Mouse (Mus musculus): ENCODE measurements around the gene Gpr162. TPM values are rescaled to one million over a fixed set of nuclear protein-coding genes. Genes with fewer than 3 reads are reported as not detected.

Gene Gpr162
- 2.8 and 3.6 TPM in 2 replicates for polyA plus RNA-seq (2016; fragmentation: Nextera tagmentation; extraction: Ambion mirVana)

DNA sequence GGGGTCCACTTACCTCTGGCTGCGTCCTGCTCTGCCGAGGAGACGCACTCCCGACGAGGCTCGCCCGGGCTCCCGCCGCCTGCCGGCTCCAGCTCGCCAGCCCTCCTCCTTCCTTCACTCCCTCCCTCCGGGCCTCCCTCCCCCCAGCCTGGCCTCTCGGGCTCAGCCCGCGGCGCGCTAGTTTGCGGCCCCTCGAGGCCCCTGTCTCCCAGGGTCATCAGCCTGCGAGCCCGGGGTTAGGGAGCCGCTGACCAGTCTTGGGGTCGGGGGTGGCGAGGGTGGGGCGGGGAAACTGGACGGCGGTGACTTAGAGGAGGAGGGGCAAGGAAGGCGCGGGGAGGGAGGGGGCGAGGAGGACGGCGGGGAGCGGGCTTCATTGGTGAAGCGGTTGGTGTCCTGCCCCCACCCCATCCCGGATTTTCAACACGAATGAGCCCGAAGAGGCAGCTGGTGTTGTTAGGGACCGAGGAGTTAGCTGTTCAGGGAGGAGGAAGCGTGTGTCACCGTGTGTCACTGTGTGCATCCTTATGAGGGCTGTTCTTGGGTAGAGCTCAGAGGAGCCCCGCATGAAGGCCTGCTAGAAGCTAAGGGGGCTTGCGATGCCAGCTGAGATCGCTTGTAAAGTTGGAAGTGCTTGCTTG lies at the start of gene Gpr162:
TSS of gene Gpr162 (minus strand) at position 326 of the 641 bp plus-strand sequence.
- under 1% methylated on average over 40 of the region's 43 CpGs for WGBS
- Histone ChIP-seq H3K27me3 (ENCODE audit: low read depth, poor library complexity, severe bottlenecking) (peaks cover 71% of the 10 kb centered on the region), H3K36me3 (0 out of 2 replicates have a peak, but pooled peaks cover 5% of the 10 kb centered on the region), H3K4me3 (peak within 1 kb of the TSS; percentile 72), H3K4me1 (peaks cover 76% of the 10 kb centered on the region), H3K9me3 (replicated peaks) (no peaks in the 10 kb centered on the region), H3K27ac (replicated peaks) (peak within 1 kb of the TSS; percentile 94)
- peak; percentile 83 for DNase-seq (ENCODE audit: low spot score)

DNA sequence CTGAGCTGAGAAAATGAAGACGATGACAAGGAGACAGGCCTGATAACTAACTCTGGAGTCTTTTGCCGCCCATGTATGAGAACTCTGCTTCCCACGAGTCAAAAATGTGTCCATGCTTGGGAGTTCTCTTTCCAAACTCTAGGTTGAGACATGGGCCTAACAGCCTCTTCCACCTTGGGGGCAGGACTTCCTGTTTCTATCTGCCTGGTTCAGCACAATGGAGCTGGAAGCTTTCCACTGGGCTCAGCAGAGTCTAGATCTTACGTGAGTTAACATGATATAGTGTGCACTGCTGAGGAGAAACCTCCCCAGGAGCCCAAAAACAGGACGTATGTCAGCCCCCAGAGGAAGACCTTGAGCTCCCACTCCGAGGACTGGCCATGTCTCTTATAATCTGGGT lies 49.4 kb upstream of the Gpr162 start:
- Histone ChIP-seq H3K9me3 (replicated peaks) (no peaks in the 10 kb centered on the region), H3K4me1 (peaks cover 71% of the 10 kb centered on the region), H3K4me3 (0 out of 2 replicates have a peak overlapping the region, but pooled peaks have one; percentile 25), H3K36me3 (peaks cover 31% of the 10 kb centered on the region), H3K27ac (replicated peaks) (no peak overlapping the region; the same call in 1 of the 2 replicates), H3K27me3 (ENCODE audit: low read depth, poor library complexity, severe bottlenecking) (peaks cover 46% of the 10 kb centered on the region)
- DNase-seq (ENCODE audit: low spot score): peak; percentile 25
- WGBS: 71% methylated on average over 6 of the region's 6 CpGs

DNA sequence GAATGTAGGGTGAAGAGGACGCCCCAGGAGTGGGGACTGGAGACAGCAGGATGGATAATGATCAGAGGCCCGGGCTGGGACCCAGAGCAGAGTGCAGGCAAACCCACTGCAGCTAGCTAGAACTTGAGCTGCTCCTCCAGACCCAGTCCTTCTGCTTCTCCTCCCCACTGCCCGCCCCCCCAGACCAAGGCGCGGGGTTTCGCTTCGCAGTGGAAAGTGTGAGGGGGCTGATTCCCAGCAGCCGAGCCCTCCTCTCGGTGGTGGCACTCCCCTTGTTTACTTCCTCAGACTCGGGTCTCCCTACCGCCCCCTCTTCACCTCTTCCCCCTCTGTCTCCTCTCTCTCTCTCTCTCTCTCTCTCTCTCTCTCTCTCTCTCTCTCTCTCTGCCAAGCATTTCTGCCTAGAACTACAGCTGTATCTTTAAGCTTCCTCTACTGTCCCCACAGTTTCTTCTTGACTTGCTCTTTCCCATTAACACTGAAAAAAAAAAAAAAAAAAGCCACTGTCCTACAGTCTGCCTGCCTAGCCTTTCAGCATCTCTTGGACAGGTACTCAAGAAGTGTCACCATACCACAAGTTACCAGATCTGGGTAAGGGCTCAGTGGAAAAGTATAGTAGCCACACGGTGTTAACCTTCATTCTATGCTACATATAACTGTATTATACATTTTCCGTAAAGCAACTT lies 47.9 kb upstream of the Gpr162 start, which contains the start of gene Lag3:
TSS of gene Lag3 (minus strand) at position 173 of the 686 bp plus-strand sequence.
- peak within 1 kb of the TSS; percentile 80 for H3K27ac ChIP-seq (replicated peaks)
- peaks cover 50% of the 10 kb centered on the region for H3K27me3 ChIP-seq (ENCODE audit: low read depth, poor library complexity, severe bottlenecking)
- peaks cover 31% of the 10 kb centered on the region for H3K36me3 ChIP-seq
- DNase-seq (ENCODE audit: low spot score): peak; percentile 23
- no peaks in the 10 kb centered on the region for H3K9me3 ChIP-seq (replicated peaks)
- peaks cover 63% of the 10 kb centered on the region for H3K4me1 ChIP-seq
- 21% methylated on average over 13 of the region's 13 CpGs for WGBS
- peak within 1 kb of the TSS; percentile 16; the same call in 1 of the 2 replicates for H3K4me3 ChIP-seq

- Histone ChIP-seq H3K9me3 (replicated peaks) (no peaks in the 10 kb centered on the region), H3K4me3 (peak overlapping the region; percentile 45), H3K27ac (replicated peaks) (peak overlapping the region; percentile 80), H3K4me1 (peaks cover 54% of the 10 kb centered on the region), H3K36me3 (peaks cover 27% of the 10 kb centered on the region), H3K27me3 (ENCODE audit: low read depth, poor library complexity, severe bottlenecking) (peaks cover 54% of the 10 kb centered on the region)
- DNase-seq (ENCODE audit: low spot score): peak; percentile 48
- WGBS: 3% methylated on average over 32 of the region's 32 CpGs
Observed at GRCm38 (mm10) chr6:124910032-124910431, 46.2 kb upstream of the Gpr162 start.

GRCm38 (mm10) chr6:124907767-124908166 lies 44.0 kb upstream of the Gpr162 start:
- Histone ChIP-seq H3K4me3 (no peak overlapping the region), H3K27ac (replicated peaks) (no peak overlapping the region), H3K4me1 (peaks cover 52% of the 10 kb centered on the region), H3K27me3 (ENCODE audit: low read depth, poor library complexity, severe bottlenecking) (peaks cover 53% of the 10 kb centered on the region), H3K9me3 (replicated peaks) (no peaks in the 10 kb centered on the region), H3K36me3 (peaks cover 5% of the 10 kb centered on the region)
- whole genome bisulfite sequencing: 83% methylated on average over 1 of the region's 1 CpGs
- no peak for DNase-seq (ENCODE audit: low spot score)

DNA sequence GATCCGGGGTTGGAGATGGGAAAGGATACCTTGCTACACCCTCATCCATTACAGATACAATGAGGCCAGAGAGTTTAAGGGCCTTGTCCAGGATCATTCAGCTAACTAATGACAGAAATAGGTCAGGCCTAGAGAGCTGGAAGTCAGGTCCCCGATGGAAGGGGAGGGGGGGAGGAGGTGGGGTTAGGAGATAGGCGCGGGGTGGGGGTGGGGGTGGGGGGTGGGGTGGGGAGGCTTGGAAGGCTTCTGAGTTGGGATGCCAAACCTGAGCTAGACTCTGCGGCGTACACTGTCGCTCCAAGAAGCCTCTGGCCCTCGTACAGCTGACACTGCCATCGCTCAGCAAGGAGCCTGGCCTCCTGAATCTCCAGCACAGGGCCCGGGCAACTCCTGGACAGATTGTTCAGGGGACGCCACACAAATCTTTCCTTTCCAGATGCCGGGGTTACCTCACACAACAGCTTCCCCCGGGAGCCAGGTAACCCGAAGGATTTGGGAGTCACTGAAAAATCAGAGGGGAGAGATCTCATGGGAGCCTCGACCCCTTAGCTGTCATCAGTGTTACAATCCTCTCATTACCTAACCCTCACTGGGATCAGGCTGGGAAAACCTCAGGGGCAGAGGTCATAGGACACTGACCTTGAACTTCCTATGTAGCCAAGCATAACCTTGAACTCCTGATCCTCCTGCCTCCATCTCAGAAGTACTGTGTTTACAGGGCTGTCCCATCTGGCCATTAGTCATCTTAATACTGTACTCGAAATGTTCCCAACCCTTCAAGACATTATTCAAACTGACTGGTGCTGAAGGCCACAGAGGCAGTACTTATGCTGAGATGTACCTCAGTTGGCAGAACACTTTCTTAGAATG lies 41.4 kb upstream of the Gpr162 start:
- WGBS: 30% methylated on average over 14 of the region's 16 CpGs
- H3K27me3 ChIP-seq (ENCODE audit: low read depth, poor library complexity, severe bottlenecking): peaks cover 28% of the 10 kb centered on the region
- H3K36me3 ChIP-seq: no peaks in the 10 kb centered on the region
- H3K27ac ChIP-seq (replicated peaks): peak overlapping the region; percentile 98
- no peaks in the 10 kb centered on the region for H3K9me3 ChIP-seq (replicated peaks)
- H3K4me3 ChIP-seq: peak overlapping the region; percentile 63
- peak; percentile 33 for DNase-seq (ENCODE audit: low spot score)
- H3K4me1 ChIP-seq: peaks cover 43% of the 10 kb centered on the region

DNA sequence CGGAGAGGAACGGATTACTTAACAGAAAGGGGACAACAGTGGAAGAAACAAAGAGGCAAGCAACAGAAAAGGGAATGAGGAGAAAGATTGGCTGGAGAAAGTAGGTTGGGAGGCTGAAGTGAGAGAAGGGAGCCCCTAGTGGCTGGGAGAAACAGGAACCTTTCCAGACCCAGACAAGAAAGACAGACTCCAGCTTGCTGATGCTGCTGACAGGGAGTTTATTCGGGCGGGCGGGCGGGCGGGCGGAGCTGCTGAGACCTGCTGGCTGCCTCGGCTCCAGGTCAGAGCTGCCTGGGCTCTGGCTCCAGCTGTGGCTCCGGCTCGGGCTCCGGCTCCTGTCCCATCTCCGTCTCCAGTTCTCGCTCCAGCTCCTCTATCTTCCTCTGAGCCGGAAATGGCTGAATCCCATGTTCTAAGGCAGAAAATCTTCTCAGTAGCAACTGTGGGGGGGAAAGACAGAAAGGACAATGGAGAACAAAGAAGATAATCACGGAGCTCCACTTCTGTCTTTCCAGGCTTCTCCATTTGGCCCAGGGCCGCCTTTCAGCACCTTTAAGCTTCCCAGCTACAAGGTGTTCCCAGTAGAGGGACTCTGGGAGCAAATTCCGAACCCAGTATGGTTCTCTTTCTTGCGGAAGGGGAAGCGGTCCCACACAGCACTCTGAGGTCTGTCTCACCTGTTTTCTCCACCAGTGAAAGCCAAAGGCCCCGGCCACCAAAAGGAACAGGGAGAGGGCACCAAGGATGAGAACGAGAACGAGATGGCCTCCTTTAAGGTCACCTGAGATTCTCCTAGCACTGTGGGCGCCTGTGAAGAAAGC lies 40.6 kb upstream of the Gpr162 start:
- 6% methylated on average over 24 of the region's 24 CpGs for WGBS

GRCm38 (mm10) chr6:124903580-124904151 lies 39.9 kb upstream of the Gpr162 start:
- DNase-seq (ENCODE audit: low spot score): peak; percentile 96
- H3K27ac ChIP-seq (replicated peaks): peak overlapping the region; percentile 98
- H3K27me3 ChIP-seq (ENCODE audit: low read depth, poor library complexity, severe bottlenecking): peaks cover 12% of the 10 kb centered on the region
- peak overlapping the region; percentile 63 for H3K4me3 ChIP-seq
- WGBS: under 1% methylated on average over 23 of the region's 23 CpGs
- H3K4me1 ChIP-seq: peaks cover 38% of the 10 kb centered on the region
- no peaks in the 10 kb centered on the region for H3K36me3 ChIP-seq
- no peaks in the 10 kb centered on the region for H3K9me3 ChIP-seq (replicated peaks)

More for the DNA sequence above, 40.6 kb upstream of the Gpr162 start:
- Histone ChIP-seq H3K27me3 (ENCODE audit: low read depth, poor library complexity, severe bottlenecking) (peaks cover 19% of the 10 kb centered on the region), H3K36me3 (no peaks in the 10 kb centered on the region), H3K4me3 (peak overlapping the region; percentile 63), H3K9me3 (replicated peaks) (no peaks in the 10 kb centered on the region), H3K27ac (replicated peaks) (peak overlapping the region; percentile 98), H3K4me1 (peaks cover 38% of the 10 kb centered on the region)
- peak; percentile 84 for DNase-seq (ENCODE audit: low spot score)

GRCm38 (mm10) chr6:124901851-124902250 lies 38.1 kb upstream of the Gpr162 start:
- no peak overlapping the region; the same call in 1 of the 2 replicates for H3K27ac ChIP-seq (replicated peaks)
- peaks cover 38% of the 10 kb centered on the region for H3K4me1 ChIP-seq
- DNase-seq (ENCODE audit: low spot score): no peak
- H3K27me3 ChIP-seq (ENCODE audit: low read depth, poor library complexity, severe bottlenecking): peaks cover 4% of the 10 kb centered on the region; the same call in 1 of the 2 replicates
- no peaks in the 10 kb centered on the region for H3K36me3 ChIP-seq
- H3K4me3 ChIP-seq: no peak overlapping the region
- no peaks in the 10 kb centered on the region for H3K9me3 ChIP-seq (replicated peaks)

DNA sequence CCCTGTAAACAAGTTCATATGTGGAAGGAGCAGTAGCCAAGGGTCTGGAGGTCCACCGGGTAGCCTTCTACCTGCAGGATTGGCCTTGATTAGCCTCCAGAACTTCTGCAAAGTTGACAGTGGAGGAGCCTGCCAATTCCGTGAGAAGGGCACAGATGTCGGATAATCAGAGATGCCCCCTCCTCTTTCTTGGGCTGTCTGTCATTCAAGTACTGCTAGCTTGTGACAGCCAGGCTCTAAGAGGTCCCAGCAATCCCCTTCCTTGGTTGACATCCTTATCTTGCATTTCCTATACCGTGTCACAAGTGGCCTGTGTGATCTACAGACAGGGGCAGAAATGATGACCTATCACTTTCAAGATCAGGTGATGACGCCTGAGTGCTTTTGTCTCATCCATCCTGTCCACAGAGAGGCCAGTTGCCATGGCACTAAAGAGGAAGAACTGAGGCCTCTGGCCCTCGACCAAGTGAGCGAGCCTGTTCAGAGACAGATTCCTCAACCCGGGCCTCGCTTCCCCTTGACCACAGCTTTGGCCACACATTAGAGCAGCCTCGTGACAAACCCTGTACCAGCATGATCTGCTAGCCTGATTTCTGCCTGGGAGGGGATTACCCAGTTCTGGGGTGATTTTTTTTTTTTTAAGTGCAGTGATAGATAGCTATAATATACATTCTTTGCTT lies 37.2 kb upstream of the Gpr162 start:
- Histone ChIP-seq H3K4me1 (peaks cover 38% of the 10 kb centered on the region), H3K9me3 (replicated peaks) (no peaks in the 10 kb centered on the region), H3K27ac (replicated peaks) (peak overlapping the region; percentile 0; the same call in 1 of the 2 replicates), H3K36me3 (no peaks in the 10 kb centered on the region), H3K27me3 (ENCODE audit: low read depth, poor library complexity, severe bottlenecking) (no peaks in the 10 kb centered on the region), H3K4me3 (no peak overlapping the region)
- WGBS: 56% methylated on average over 10 of the region's 10 CpGs
- peak; percentile 16 for DNase-seq (ENCODE audit: low spot score)
